Mouse (Mus musculus): ENCODE measurements around the gene Slc17a8.

DNA sequence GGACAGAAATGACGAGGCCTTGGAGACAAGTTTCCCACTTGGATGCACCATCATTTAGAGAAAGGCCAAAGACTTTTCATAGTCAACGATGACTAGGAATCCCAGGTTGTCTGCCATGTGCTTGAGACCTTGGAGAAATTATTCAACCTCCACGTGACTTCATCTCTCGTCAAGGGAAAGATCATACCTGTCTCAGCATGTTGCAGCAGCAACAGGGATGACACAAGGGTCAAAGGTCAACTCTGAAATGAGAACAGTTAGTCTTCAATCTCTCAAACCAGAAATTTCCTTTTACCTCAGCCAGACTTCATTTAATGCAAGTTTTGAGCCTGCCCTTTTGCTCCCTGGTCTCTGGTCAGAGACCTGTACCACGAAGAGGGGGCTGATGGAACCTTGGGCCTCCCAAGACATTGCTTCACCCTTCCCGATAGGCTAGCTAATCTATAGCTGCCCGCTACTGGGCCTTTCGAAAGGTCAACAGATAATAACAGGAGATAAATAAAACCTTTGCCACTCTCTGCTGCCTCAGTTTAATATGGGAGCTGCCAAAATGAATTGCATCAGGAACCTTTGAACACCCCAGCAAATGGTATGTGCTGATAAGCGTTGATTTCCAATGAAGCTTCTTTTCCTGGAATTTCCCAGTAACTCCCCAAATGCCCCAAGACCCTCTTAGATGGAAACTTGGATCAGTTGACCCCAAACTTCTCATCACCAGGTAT lies 55.6 kb downstream of the Slc17a8 start:
- no peak for TF ChIP-seq CTCF (IDR thresholded peaks at IDR 0.05; ENCODE audit: borderline replicate concordance, control insufficient read depth, extremely low read depth, insufficient read depth, low read length, poor library complexity)
- no peak for TF ChIP-seq POLR2A (IDR thresholded peaks at IDR 0.05; ENCODE audit: control insufficient read depth, extremely low read depth, insufficient read depth, low read length, poor library complexity)
